In genomic region chr1:89118836-89119235, GRCm38 (mm10) we compare ENCODE assay signal across 20 mouse cellular contexts. TPM values are rescaled to one million over a fixed set of nuclear protein-coding genes. Genes with fewer than 3 reads are reported as not detected.
DNase-seq lines count a peak whose midpoint lies in the region; ATAC-seq and TF ChIP-seq lines count a peak whose summit lies in the region.
"Had no signal": no experiment of that assay in that cellular context is flagged by ENCODE, and none has a peak within 500 bp of the region (broad histone marks: within the 10 kb centered on the region; RNA-seq: fewer than 3 reads in every experiment).

No protein-coding gene starts in this region.

- 82% methylated on average over 5 of the region's 5 CpGs for whole genome bisulfite sequencing in heart, embryonic 15.5 days
- 70% methylated on average over 5 of the region's 5 CpGs for WGBS in lung, postnatal 0 days

- H3K9me3 ChIP-seq in heart, embryonic 15.5 days (replicated peaks) = no peaks in the 10 kb centered on the region
- H3K9me3 ChIP-seq in lung, postnatal 0 days (ENCODE audit: low read length) = no peaks in the 10 kb centered on the region
- H3K9me3 ChIP-seq: embryonic facial prominence, embryonic 12.5 days; forebrain, embryonic 12.5 days; hindbrain, embryonic 15.5 days had no signal

- H3K27ac ChIP-seq in heart, embryonic 15.5 days = 0 out of 2 replicates have a peak overlapping the region, but pooled peaks have one; percentile 11
- H3K27ac ChIP-seq in lung, postnatal 0 days (ENCODE audit: low read length) = no peak overlapping the region
- H3K27ac ChIP-seq: embryonic facial prominence, embryonic 12.5 days; forebrain, embryonic 12.5 days; hindbrain, embryonic 15.5 days had no signal

- no peak overlapping the region for H3K9ac ChIP-seq in heart, embryonic 15.5 days
- H3K9ac ChIP-seq in lung, postnatal 0 days (replicated peaks; ENCODE audit: low read depth) = no peak overlapping the region
- H3K9ac ChIP-seq: embryonic facial prominence, embryonic 12.5 days; forebrain, embryonic 12.5 days; forebrain, postnatal 0 days; hindbrain, embryonic 15.5 days had no signal

- H3K4me2 ChIP-seq in heart, embryonic 15.5 days = no peak overlapping the region
- H3K4me2 ChIP-seq in lung, postnatal 0 days (replicated peaks; ENCODE audit: low read depth, low read length) = no peak overlapping the region
- H3K4me2 ChIP-seq: embryonic facial prominence, embryonic 12.5 days; forebrain, embryonic 12.5 days; hindbrain, embryonic 15.5 days had no signal

- ATAC-seq in heart, embryonic 15.5 days (replicated peaks; ENCODE audit: insufficient number of reproducible peaks, insufficient read depth, low FRiP score, low read depth) = no peak
- ATAC-seq in lung, postnatal 0 days = no peak
- ATAC-seq: CD4-positive, CD25-positive, alpha-beta regulatory T cell, adult 4 months; forebrain, postnatal 0 days had no signal

- H3K4me3 ChIP-seq in heart, embryonic 15.5 days = no peak overlapping the region
- no peak overlapping the region for H3K4me3 ChIP-seq in lung, postnatal 0 days (ENCODE audit: low read depth, low read length)
- H3K4me3 ChIP-seq: embryonic facial prominence, embryonic 12.5 days; forebrain, embryonic 12.5 days; hindbrain, embryonic 15.5 days had no signal

- TF ChIP-seq CTCF in lung, postnatal 0 days (IDR thresholded peaks at IDR 0.05) = peak; percentile 35

- intact Hi-C loops in heart, postnatal 14 days (cut with DNase I) = loop anchor here (5.0 kb wide), 1 partner anchor 73 kb away; no protein-coding TSS in a partner anchor

- DNase-seq in adrenal gland, postnatal 14 days = peak; percentile 1
- DNase-seq in adrenal gland, adult 8-10 months = no peak
- DNase-seq in heart, adult 11 months = peak; percentile 82
- no peak for DNase-seq in heart, adult 9 months (ENCODE audit: low spot score in 2 of 2)
- no peak for DNase-seq in heart, postnatal 14 days
- no peak for DNase-seq in lung, postnatal 0 days (ENCODE audit: low spot score)
- no peak for DNase-seq in lung, postnatal 36 days
- DNase-seq: adrenal gland, postnatal 10 days; B cell, adult 2 months; cerebellum, adult 11-12 months; cerebellum, adult 9-10 months; cerebellum, postnatal 25 days; forebrain, postnatal 0 days; kidney, adult 11 months had no signal

- H3K36me3 ChIP-seq in heart, embryonic 15.5 days = no peaks in the 10 kb centered on the region
- H3K36me3 ChIP-seq in lung, postnatal 0 days (ENCODE audit: insufficient read depth, low read length) = no peaks in the 10 kb centered on the region
- H3K36me3 ChIP-seq: embryonic facial prominence, embryonic 12.5 days; forebrain, embryonic 12.5 days; G1E; hindbrain, embryonic 15.5 days had no signal

- peaks cover 89% of the 10 kb centered on the region for H3K4me1 ChIP-seq in heart, embryonic 15.5 days (replicated peaks)
- H3K4me1 ChIP-seq in lung, postnatal 0 days (ENCODE audit: insufficient read depth, low read depth, low read length) = peaks cover 30% of the 10 kb centered on the region; the same call in 1 of the 2 replicates

- TF ChIP-seq EP300 in lung, postnatal 0 days (IDR thresholded peaks at IDR 0.05) = no peak

- H3K27me3 ChIP-seq in heart, embryonic 15.5 days = no peaks in the 10 kb centered on the region
- H3K27me3 ChIP-seq in lung, postnatal 0 days (replicated peaks; ENCODE audit: insufficient read depth, low read length) = no peaks in the 10 kb centered on the region
- H3K27me3 ChIP-seq: embryonic facial prominence, embryonic 12.5 days; forebrain, embryonic 12.5 days; hindbrain, embryonic 15.5 days had no signal

RNA-seq across cellular contexts. Expression of gene Sh3bp4, which starts 48.6 kb away (rescaled TPM):
- total RNA-seq in adrenal gland, postnatal 14 days (2021) = 15.0 and 19.1 TPM in 2 replicates
- 10 to 100 TPM; 19.5 to 29.4 (median 26.4) TPM for total RNA-seq in adrenal gland, adult 8-10 months (2022)
- polyA plus RNA-seq in heart, embryonic 15.5 days (2015; fragmentation: Nextera tagmentation; extraction: Ambion mirVana) = 21.2 and 21.7 TPM in 2 replicates
- 10 to 100 TPM; 15.5 to 17.1 TPM for total RNA-seq in heart, postnatal 14 days (2021)
- 18.9 and 22.0 TPM in 2 replicates for polyA plus RNA-seq in lung, postnatal 0 days (2015; fragmentation: Nextera tagmentation; extraction: Ambion mirVana)
- total RNA-seq: G1E had no signal
- polyA plus RNA-seq: G1E had no signal

Comparison
In these comparisons a context has a peak if more than half of its experiments do, and no peak if none do; other contexts are left out.
1. DNase-seq: peak in adrenal gland, postnatal 14 days (single experiment) and heart, adult 11 months (single experiment); none in adrenal gland, adult 8-10 months (single experiment), heart, adult 9 months (0 of 2), heart, postnatal 14 days (0 of 2), lung, postnatal 0 days (single experiment) and lung, postnatal 36 days (single experiment).